Mouse (Mus musculus) thymus, adult 2 months (tissue): ENCODE data around the gene Ankrd9.
A peak's percentile ranks its signal among the peaks of the same experiment; 100 is the strongest.

Experiments
- CTCF ChIP-seq: fragments of 200-500 bp; IDR thresholded peaks from 2 replicates; pipeline ENCODE4 v1.5.1; 2012; ENCODE audit warnings: mild to moderate bottlenecking, control low read depth, low read length, moderate library complexity, borderline replicate concordance; ENCODE audit not compliant: control insufficient read depth, poor library complexity, insufficient read depth; ENCODE audit errors: extremely low read depth
- POLR2A ChIP-seq: fragments of 200-500 bp; IDR thresholded peaks from 2 replicates; pipeline ENCODE4 v1.6.1; 2012; ENCODE audit warnings: mild to moderate bottlenecking, low read length, control low read depth, moderate library complexity; ENCODE audit not compliant: control insufficient read depth, poor library complexity, insufficient read depth; ENCODE audit errors: extremely low read depth

GRCm38 (mm10) chr12:110992128-110992553 lies 13.3 kb upstream of the Ankrd9 start:
- peak; percentile 99 for TF ChIP-seq CTCF
- TF ChIP-seq POLR2A: no peak
